Mouse (Mus musculus): ENCODE data around the gene Mpv17. TPM values are rescaled to one million over a fixed set of nuclear protein-coding genes. Genes with fewer than 3 reads are reported as not detected.

Mpv17 gene
- polyA plus RNA-seq, 1 experiment from 2014 or later, result 59.2 TPM

- H3K27me3 ChIP-seq (ENCODE audit: insufficient read depth, poor library complexity, severe bottlenecking), result no peaks in the 10 kb centered on the region
- H3K4me3 ChIP-seq, result peak overlapping the region; percentile 94
- peaks cover 24% of the 10 kb centered on the region for H3K4me1 ChIP-seq (replicated peaks)
- no peaks in the 10 kb centered on the region for H3K9me3 ChIP-seq
- no peak for DNase-seq (ENCODE audit: low spot score)
- WGBS, result 94% methylated on average over 16 of the region's 16 CpGs
- no peak overlapping the region for H3K27ac ChIP-seq
- peaks cover 75% of the 10 kb centered on the region for H3K36me3 ChIP-seq
Observed at GRCm38 (mm10) chr5:31194486-31195485, 40.7 kb upstream of the Mpv17 start.

- Histone ChIP-seq H3K36me3 (peaks cover 74% of the 10 kb centered on the region), H3K27me3 (ENCODE audit: insufficient read depth, poor library complexity, severe bottlenecking) (no peaks in the 10 kb centered on the region), H3K9me3 (no peaks in the 10 kb centered on the region), H3K4me3 (peak overlapping the region; percentile 94), H3K27ac (peak overlapping the region; percentile 92), H3K4me1 (replicated peaks) (peaks cover 24% of the 10 kb centered on the region)
- no peak for DNase-seq (ENCODE audit: low spot score)
- WGBS, result 15% methylated on average over 25 of the region's 25 CpGs
Observed at GRCm38 (mm10) chr5:31193631-31194281, 39.7 kb upstream of the Mpv17 start.

- Histone ChIP-seq H3K9me3 (no peaks in the 10 kb centered on the region), H3K4me3 (peak within 1 kb of the TSS; percentile 94), H3K27ac (peak within 1 kb of the TSS; percentile 92), H3K27me3 (ENCODE audit: insufficient read depth, poor library complexity, severe bottlenecking) (no peaks in the 10 kb centered on the region), H3K36me3 (peaks cover 74% of the 10 kb centered on the region), H3K4me1 (replicated peaks) (peaks cover 24% of the 10 kb centered on the region)
- WGBS, result 0% methylated on average over 48 of the region's 48 CpGs
- peak; percentile 99 for DNase-seq (ENCODE audit: low spot score)
Observed at GRCm38 (mm10) chr5:31192939-31193630, 39.0 kb upstream of the Mpv17 start, which contains the start of the genes Snx17 and Eif2b4. Snx17 (plus strand) TSS chr5:31193227. Eif2b4 (minus strand) TSS chr5:31193430.

GRCm38 (mm10) chr5:31192045-31192938 is 38.2 kb upstream of the Mpv17 start:
- peak overlapping the region; percentile 94 for H3K4me3 ChIP-seq
- H3K4me1 ChIP-seq (replicated peaks), result peaks cover 24% of the 10 kb centered on the region
- no peaks in the 10 kb centered on the region for H3K27me3 ChIP-seq (ENCODE audit: insufficient read depth, poor library complexity, severe bottlenecking)
- H3K36me3 ChIP-seq, result peaks cover 74% of the 10 kb centered on the region
- peak overlapping the region; percentile 92 for H3K27ac ChIP-seq
- WGBS, result 17% methylated on average over 42 of the region's 42 CpGs
- no peaks in the 10 kb centered on the region for H3K9me3 ChIP-seq
- DNase-seq (ENCODE audit: low spot score), result no peak

- Histone ChIP-seq H3K4me3 (no peak overlapping the region), H3K36me3 (peaks cover 62% of the 10 kb centered on the region)
Observed at GRCm38 (mm10) chr5:31190201-31190600, 36.1 kb upstream of the Mpv17 start.

GRCm38 (mm10) chr5:31188223-31188840 is 34.3 kb upstream of the Mpv17 start:
- WGBS, result 81% methylated on average over 4 of the region's 4 CpGs

More at GRCm38 (mm10) chr5:31190201-31190600, 36.1 kb upstream of the Mpv17 start:
- no peaks in the 10 kb centered on the region for H3K9me3 ChIP-seq
- H3K27me3 ChIP-seq (ENCODE audit: insufficient read depth, poor library complexity, severe bottlenecking), result no peaks in the 10 kb centered on the region
- WGBS, result 89% methylated on average over 9 of the region's 9 CpGs
- no peak for DNase-seq (ENCODE audit: low spot score)
- H3K27ac ChIP-seq, result no peak overlapping the region
- H3K4me1 ChIP-seq (replicated peaks), result peaks cover 24% of the 10 kb centered on the region

GRCm38 (mm10) chr5:31183678-31184077 is 29.6 kb upstream of the Mpv17 start:
- Histone ChIP-seq H3K36me3 (peaks cover 23% of the 10 kb centered on the region), H3K4me3 (no peak overlapping the region), H3K27ac (no peak overlapping the region), H3K9me3 (no peaks in the 10 kb centered on the region), H3K4me1 (replicated peaks) (peaks cover 11% of the 10 kb centered on the region), H3K27me3 (ENCODE audit: insufficient read depth, poor library complexity, severe bottlenecking) (no peaks in the 10 kb centered on the region)
- WGBS, result 70% methylated on average over 4 of the region's 4 CpGs
- DNase-seq (ENCODE audit: low spot score), result no peak

More at GRCm38 (mm10) chr5:31188223-31188840, 34.3 kb upstream of the Mpv17 start:
- Histone ChIP-seq H3K4me1 (replicated peaks) (peaks cover 16% of the 10 kb centered on the region), H3K4me3 (no peak overlapping the region), H3K27me3 (ENCODE audit: insufficient read depth, poor library complexity, severe bottlenecking) (no peaks in the 10 kb centered on the region), H3K27ac (no peak overlapping the region), H3K9me3 (no peaks in the 10 kb centered on the region), H3K36me3 (peaks cover 51% of the 10 kb centered on the region)
- DNase-seq (ENCODE audit: low spot score), result no peak

- no peak for DNase-seq (ENCODE audit: low spot score)
- H3K27ac ChIP-seq, result no peak overlapping the region
- peaks cover 13% of the 10 kb centered on the region for H3K4me1 ChIP-seq (replicated peaks)
- H3K4me3 ChIP-seq, result peak overlapping the region; percentile 84
- no peaks in the 10 kb centered on the region for H3K27me3 ChIP-seq (ENCODE audit: insufficient read depth, poor library complexity, severe bottlenecking)
- peaks cover 14% of the 10 kb centered on the region; the same call in 1 of the 2 replicates for H3K36me3 ChIP-seq
- no peaks in the 10 kb centered on the region for H3K9me3 ChIP-seq
- WGBS, result 93% methylated on average over 9 of the region's 9 CpGs
Observed at GRCm38 (mm10) chr5:31181183-31181770, 27.2 kb upstream of the Mpv17 start.

- DNase-seq (ENCODE audit: low spot score), result peak; percentile 93
- under 1% methylated on average over 59 of the region's 59 CpGs for WGBS
Observed at GRCm38 (mm10) chr5:31179766-31180630, 25.9 kb upstream of the Mpv17 start, which contains the start of the genes Gm29609 and Gtf3c2. Gm29609 (minus strand) TSS chr5:31179911. Gtf3c2 (minus strand) TSS chr5:31180144.

GRCm38 (mm10) chr5:31179301-31179765 is 25.3 kb upstream of the Mpv17 start:
- WGBS, result 0% methylated on average over 25 of the region's 25 CpGs
- no peaks in the 10 kb centered on the region for H3K27me3 ChIP-seq (ENCODE audit: insufficient read depth, poor library complexity, severe bottlenecking)
- peak; percentile 48 for DNase-seq (ENCODE audit: low spot score)

More at GRCm38 (mm10) chr5:31179766-31180630, 25.9 kb upstream of the Mpv17 start, which contains the start of the genes Gm29609 and Gtf3c2:
- Histone ChIP-seq H3K4me1 (replicated peaks) (peaks cover 13% of the 10 kb centered on the region), H3K36me3 (peaks cover 19% of the 10 kb centered on the region; the same call in 1 of the 2 replicates), H3K9me3 (no peaks in the 10 kb centered on the region), H3K27ac (peak within 1 kb of the TSS; percentile 96), H3K27me3 (ENCODE audit: insufficient read depth, poor library complexity, severe bottlenecking) (no peaks in the 10 kb centered on the region), H3K4me3 (peak within 1 kb of the TSS; percentile 84)

More at GRCm38 (mm10) chr5:31179301-31179765, 25.3 kb upstream of the Mpv17 start:
- Histone ChIP-seq H3K9me3 (no peaks in the 10 kb centered on the region), H3K4me1 (replicated peaks) (peaks cover 13% of the 10 kb centered on the region), H3K36me3 (peaks cover 26% of the 10 kb centered on the region), H3K27ac (peak overlapping the region; percentile 96), H3K4me3 (peak overlapping the region; percentile 84)
